Mouse (Mus musculus) mouse trophoblast stem cell (cell line): Measurements from ENCODE around the gene Pax4.

ENCODE experiments used
- in situ Hi-C, 2 experiments: fragments of 300-500 bp; cut with MseI, MboI; formaldehyde crosslinking; loops; 2 replicates in 1 of 2; 3 replicates in 1 of 2; pipeline ENCODE4 v1.15.1; 2025

Pax4 gene

GRCm38 (mm10) chr6:28398726-28399125, 50.4 kb downstream of the Pax4 start:
- in situ Hi-C loops: loop anchor here in 1 of 2 experiments (25.0 kb wide), 1 partner anchor 736 kb away; no protein-coding TSS in a partner anchor

DNA sequence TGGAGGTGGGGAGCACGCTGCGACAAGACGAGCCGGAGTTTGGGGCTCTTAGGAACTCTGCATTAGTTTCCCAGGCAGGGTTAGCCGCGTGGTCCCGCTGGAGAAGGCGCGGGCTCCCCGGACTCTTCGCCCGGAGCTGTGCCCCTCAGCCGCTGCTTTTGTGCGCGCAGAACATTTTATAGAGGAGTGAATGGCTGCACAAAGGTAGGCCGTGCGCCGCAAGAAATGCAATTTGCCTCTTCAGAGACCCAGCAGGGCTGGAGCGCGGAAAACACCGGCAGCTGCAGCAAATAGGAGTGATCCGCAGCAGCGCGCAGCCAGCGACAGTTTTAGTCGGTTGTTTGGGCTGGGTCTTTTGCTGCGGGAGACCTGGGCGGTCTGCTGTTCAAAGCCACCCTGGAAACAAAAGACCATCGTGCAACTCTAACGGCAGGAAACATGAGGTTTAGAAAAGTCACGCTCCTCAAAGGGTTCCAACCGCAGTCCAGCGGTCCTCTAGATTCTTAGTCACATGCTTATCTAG, 51.4 kb downstream of the Pax4 start, which contains the start of gene Zfp800:
TSS of gene Zfp800 (minus strand) at position 325 of the 523 bp plus-strand sequence.
- in situ Hi-C loops: loop anchor here in 1 of 2 experiments (25.0 kb wide), 1 partner anchor 735 kb away; no protein-coding TSS in a partner anchor

- in situ Hi-C loops: loop anchor here in 1 of 2 experiments (25.0 kb wide), 1 partner anchor 735 kb away; no protein-coding TSS in a partner anchor
These were observed 52.2 kb downstream of the Pax4 start for GRCm38 (mm10) chr6:28396853-28397457.

DNA sequence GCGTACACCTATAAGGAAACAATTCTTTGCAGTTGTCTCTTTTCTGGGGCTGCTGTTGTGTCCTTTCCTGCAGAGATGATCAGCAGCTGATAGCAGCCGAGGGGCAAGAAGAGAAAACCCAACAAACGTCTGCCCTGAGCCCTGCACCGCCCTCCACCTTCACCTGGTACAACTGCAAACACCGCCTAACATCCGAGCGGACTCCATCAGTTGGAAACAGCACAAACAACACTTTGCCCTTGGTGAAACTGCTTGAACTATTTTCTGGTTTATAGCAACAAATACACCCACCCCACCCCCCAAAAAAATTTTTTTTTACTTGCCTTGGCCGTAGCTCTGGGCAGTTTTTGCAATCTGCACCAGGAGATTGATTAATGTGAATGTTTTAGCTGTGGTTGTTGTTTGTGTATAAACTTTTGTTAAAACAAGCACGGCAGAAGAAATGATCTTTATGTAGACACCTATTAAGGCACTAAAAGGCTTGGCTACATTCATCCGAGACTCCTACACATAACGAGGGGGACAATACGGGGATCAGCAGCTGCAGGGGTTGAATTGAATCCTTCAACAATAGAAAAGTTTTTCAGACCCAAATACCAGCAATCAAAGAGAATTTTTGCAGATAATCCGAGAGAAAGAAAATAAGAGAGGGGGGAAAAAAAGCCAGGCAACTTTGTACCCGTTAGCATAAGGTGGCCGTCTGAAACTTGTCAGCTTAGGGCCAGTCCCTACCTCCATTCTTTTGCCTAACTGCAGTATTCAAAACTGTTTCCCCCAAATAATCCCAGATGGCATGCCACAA, 52.9 kb downstream of the Pax4 start:
- in situ Hi-C loops: loop anchor here in 1 of 2 experiments (25.0 kb wide), 1 partner anchor 734 kb away; no protein-coding TSS in a partner anchor
